ENCODE assay signal across 31 mouse cellular contexts in genomic region chr14:24798066-24798465, GRCm38 (mm10).
"Had no signal": no experiment of that assay in that cellular context is flagged by ENCODE, and none has a peak within 500 bp of the region (broad histone marks: within the 10 kb centered on the region; RNA-seq: fewer than 3 reads in every experiment).

No protein-coding gene starts in this region.

- ATAC-seq: liver, embryonic 12.5 days; liver, postnatal 0 days; lung, postnatal 0 days; midbrain, embryonic 13.5 days; midbrain, embryonic 15.5 days; midbrain, embryonic 16.5 days had no signal

- H3K9ac ChIP-seq: limb, embryonic 12.5 days; limb, embryonic 13.5 days; limb, embryonic 15.5 days; liver, embryonic 12.5 days; liver, embryonic 13.5 days; liver, embryonic 14.5 days; liver, embryonic 15.5 days; liver, postnatal 0 days; lung, embryonic 14.5 days; lung, embryonic 15.5 days; midbrain, embryonic 12.5 days; midbrain, embryonic 13.5 days; midbrain, embryonic 15.5 days; neural tube, embryonic 12.5 days had no signal

- H3K36me3 ChIP-seq: limb, embryonic 10.5 days; limb, embryonic 12.5 days; limb, embryonic 13.5 days; limb, embryonic 15.5 days; liver, embryonic 12.5 days; liver, embryonic 13.5 days; liver, embryonic 15.5 days; lung, embryonic 15.5 days; midbrain, embryonic 10.5 days; midbrain, embryonic 12.5 days; midbrain, embryonic 13.5 days; midbrain, embryonic 15.5 days; neural tube, embryonic 12.5 days had no signal

- H3K27ac ChIP-seq: left cerebral cortex, adult 2 months; limb, embryonic 10.5 days; limb, embryonic 12.5 days; limb, embryonic 13.5 days; limb, embryonic 15.5 days; liver, embryonic 12.5 days; liver, embryonic 13.5 days; liver, embryonic 14.5 days; liver, embryonic 15.5 days; lung, embryonic 15.5 days; macrophage; midbrain, embryonic 10.5 days; midbrain, embryonic 12.5 days; midbrain, embryonic 13.5 days; midbrain, embryonic 15.5 days; neural tube, embryonic 12.5 days had no signal

- H3K4me3 ChIP-seq: left cerebral cortex, adult 2 months; limb, embryonic 10.5 days; limb, embryonic 12.5 days; limb, embryonic 13.5 days; limb, embryonic 15.5 days; liver, embryonic 12.5 days; liver, embryonic 13.5 days; liver, embryonic 15.5 days; lung, embryonic 15.5 days; megakaryocyte, embryonic 14.5 days; midbrain, embryonic 10.5 days; midbrain, embryonic 12.5 days; midbrain, embryonic 13.5 days; midbrain, embryonic 15.5 days; myocyte; neural tube, embryonic 12.5 days had no signal

- H3K9me3 ChIP-seq: limb, embryonic 10.5 days; limb, embryonic 13.5 days; limb, embryonic 15.5 days; liver, embryonic 12.5 days; liver, embryonic 13.5 days; liver, embryonic 15.5 days; lung, embryonic 15.5 days; midbrain, embryonic 10.5 days; midbrain, embryonic 15.5 days; neural tube, embryonic 12.5 days had no signal

- H3K27me3 ChIP-seq: limb, embryonic 12.5 days; limb, embryonic 13.5 days; limb, embryonic 15.5 days; liver, embryonic 12.5 days; liver, embryonic 13.5 days; liver, embryonic 15.5 days; lung, embryonic 15.5 days; midbrain, embryonic 12.5 days; midbrain, embryonic 15.5 days; neural tube, embryonic 12.5 days had no signal

- H3K4me2 ChIP-seq: limb, embryonic 12.5 days; limb, embryonic 13.5 days; limb, embryonic 15.5 days; liver, embryonic 11.5 days; liver, embryonic 12.5 days; liver, embryonic 13.5 days; liver, embryonic 15.5 days; lung, embryonic 14.5 days; lung, embryonic 15.5 days; midbrain, embryonic 12.5 days; midbrain, embryonic 13.5 days; midbrain, embryonic 15.5 days; neural tube, embryonic 12.5 days had no signal

- H3K4me1 ChIP-seq: liver, embryonic 12.5 days; liver, embryonic 13.5 days; liver, embryonic 15.5 days; megakaryocyte, embryonic 14.5 days; midbrain, embryonic 15.5 days; neural tube, embryonic 12.5 days had no signal

- DNase-seq: left cerebral cortex, postnatal 4 days; liver; liver, embryonic 13.5 days; liver, postnatal 0 days; lung, adult 18-20 months; lung, adult 2 months; lung, embryonic 14.5 days; lung, postnatal 10 days; lung, postnatal 14 days; lung, postnatal 36 days; lung, postnatal 4 days had no signal
